Mouse (Mus musculus) megakaryocyte, embryonic 14.5 days (primary cell): Measurements from ENCODE around the gene Tmtc1. TPM values are rescaled to one million over a fixed set of nuclear protein-coding genes. Genes with fewer than 3 reads are reported as not detected.

Experiments used
- H3K27me3 ChIP-seq: replicated peaks from 2 replicates; pipeline ENCODE3; 2012; ENCODE audit warnings: inconsistent platforms
- H3K36me3 ChIP-seq: replicated peaks from 2 replicates; pipeline ENCODE3; 2012; ENCODE audit warnings: low read length, inconsistent platforms, mixed read lengths
- H3K4me1 ChIP-seq: 2 replicates; pipeline ENCODE4 v1.6.1; 2012; ENCODE audit warnings: inconsistent platforms
- H3K4me3 ChIP-seq: replicated peaks from 2 replicates; pipeline ENCODE3; 2012; ENCODE audit warnings: moderate library complexity, mild to moderate bottlenecking, inconsistent platforms
- H3K9me3 ChIP-seq: 2 replicates; pipeline ENCODE4 v1.6.1; 2012; ENCODE audit warnings: inconsistent platforms
- FLI1 ChIP-seq: IDR thresholded peaks from 2 replicates; pipeline ENCODE4 v1.6.1; 2012; ENCODE audit warnings: low read length, inconsistent platforms, mixed read lengths
- GATA1 ChIP-seq: IDR thresholded peaks from 3 replicates; pipeline ENCODE4 v1.6.1; 2012; ENCODE audit warnings: mixed read lengths, low read length, inconsistent platforms, borderline replicate concordance
- polyA plus RNA-seq: library from polyadenylated mRNA; stranded (reverse); fragments of >175 nt; gene quantifications from 2 replicates; pipeline ENCODE4 v1.2.3, GENCODE M21; 2012; ENCODE audit warnings: low replicate concordance; ENCODE audit not compliant: insufficient read depth

Gene Tmtc1
- polyA plus RNA-seq, 1 experiment = not detected

DNA sequence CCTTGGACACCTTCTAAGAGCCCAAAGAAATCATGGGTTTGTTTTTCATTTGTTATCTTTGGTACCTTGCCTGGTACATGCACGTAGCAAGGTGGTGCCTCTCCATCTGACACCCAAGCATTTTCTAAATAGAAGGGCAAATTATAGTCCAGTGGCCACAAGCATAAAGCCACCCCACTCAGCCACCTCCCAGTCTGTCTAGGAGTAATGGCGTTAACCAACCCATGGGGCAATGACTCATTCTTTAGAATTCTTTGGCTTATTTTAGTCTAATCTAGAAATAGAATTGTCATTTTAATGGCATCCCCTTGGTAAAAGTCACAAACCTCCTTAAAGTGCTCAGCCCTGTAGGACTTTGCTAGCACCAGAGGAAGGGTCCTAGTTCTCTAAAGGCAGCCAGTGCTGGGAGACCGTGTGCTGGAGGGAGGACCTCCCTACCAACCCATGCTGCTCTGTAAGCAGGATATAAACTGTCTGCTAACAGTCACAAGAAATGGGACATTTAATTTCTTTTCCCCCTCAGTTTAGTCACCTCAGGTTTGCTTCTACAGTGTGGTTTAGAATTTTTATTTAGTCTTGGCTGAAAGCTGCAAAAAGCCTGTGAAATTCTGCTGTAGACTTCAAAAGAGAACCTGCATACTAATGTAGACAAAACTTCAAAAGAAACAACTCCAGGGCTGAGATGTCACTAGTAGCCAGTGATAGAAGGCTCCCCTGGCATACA is 209.9 kb downstream of the Tmtc1 start:
- Histone ChIP-seq H3K4me1 (peaks cover 75% of the 10 kb centered on the region), H3K9me3 (no peaks in the 10 kb centered on the region), H3K27me3 (no peaks in the 10 kb centered on the region), H3K4me3 (no peak overlapping the region), H3K36me3 (peaks cover 5% of the 10 kb centered on the region)
- TF ChIP-seq FLI1 (no peak), GATA1 (no peak)

DNA sequence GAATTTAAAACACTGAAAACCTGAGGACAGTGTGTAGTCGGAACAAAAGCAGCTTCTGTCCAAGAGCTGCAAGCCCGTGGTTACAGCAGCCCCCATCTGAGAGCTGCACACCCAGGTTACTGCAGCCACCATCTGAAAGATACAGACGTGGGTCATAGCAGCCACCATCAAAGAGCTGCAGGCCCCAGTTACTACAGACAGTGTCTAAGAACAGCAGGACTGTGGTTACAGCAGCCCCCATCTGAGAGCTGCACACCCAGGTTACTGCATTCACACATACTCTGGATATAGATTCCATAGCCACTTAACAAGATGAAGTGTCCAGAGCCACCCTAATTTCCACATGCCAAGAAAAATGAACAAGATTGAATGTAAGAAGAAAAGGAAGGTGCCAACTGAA is 216.6 kb downstream of the Tmtc1 start:
- TF ChIP-seq FLI1 (no peak), GATA1 (no peak)
- no peaks in the 10 kb centered on the region for H3K9me3 ChIP-seq

DNA sequence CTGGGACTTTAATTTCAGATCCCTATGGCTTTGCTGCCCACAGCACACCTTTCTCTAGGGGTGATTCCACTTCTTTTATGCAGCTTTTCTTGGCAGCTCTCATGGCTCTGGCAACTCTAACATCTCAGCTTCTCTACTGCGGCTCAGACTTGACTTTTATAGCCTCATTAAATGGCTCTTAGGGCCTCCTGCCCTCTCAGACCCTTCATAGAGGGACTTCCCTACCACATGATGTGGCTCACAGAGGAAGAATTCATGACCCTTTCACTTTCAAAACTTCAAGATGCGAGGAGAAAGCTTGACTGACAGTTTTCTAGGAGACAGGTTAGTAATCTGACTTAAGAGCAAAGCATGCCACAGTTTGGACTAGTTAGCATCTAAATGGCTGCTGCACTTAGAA is 221.5 kb downstream of the Tmtc1 start:
- peaks cover 26% of the 10 kb centered on the region for H3K36me3 ChIP-seq

More for the DNA sequence above, 216.6 kb downstream of the Tmtc1 start:
- Histone ChIP-seq H3K4me1 (peaks cover 73% of the 10 kb centered on the region), H3K36me3 (peaks cover 31% of the 10 kb centered on the region), H3K4me3 (no peak overlapping the region), H3K27me3 (no peaks in the 10 kb centered on the region)

DNA sequence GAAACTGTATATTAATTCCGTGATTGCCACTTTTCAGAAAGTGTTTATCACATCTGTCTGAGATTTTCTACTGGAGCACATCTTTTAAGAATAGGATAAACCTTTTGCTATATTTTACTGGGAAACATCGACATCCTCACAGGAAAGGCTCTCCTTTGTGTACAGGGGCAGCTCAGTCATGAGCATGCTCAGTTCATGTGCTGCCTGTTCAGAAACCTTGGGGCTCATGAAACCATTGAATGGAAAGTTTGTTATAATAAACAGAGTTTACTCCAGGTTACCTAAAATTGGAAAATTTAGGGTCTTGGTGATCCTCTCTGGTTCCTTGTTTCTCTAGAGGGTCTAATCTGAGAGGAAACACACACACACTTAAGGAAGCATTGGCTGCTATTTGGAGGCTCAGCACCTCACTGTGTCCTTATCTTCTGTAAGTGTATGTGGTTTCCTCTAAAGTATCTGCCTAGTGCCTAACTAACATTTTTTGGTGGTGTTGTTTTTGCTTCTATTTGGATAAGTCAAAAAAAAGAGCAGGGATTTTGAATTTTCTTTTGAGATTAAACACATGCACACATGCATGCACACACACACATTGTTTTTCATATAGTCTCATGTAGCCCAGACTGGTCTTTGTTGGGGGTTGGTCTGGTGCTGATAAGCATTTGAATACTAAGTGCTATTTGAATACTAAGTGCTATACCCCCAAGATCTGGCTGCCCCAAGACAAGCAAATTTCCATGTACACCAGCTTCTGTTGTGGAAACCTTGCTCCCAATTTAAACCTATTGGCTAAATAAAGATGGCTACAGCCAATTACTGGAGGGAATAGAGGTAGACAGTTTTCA is 225.7 kb downstream of the Tmtc1 start:
- Histone ChIP-seq H3K36me3 (peaks cover 25% of the 10 kb centered on the region), H3K4me3 (peak overlapping the region; percentile 74), H3K27me3 (no peaks in the 10 kb centered on the region), H3K9me3 (no peaks in the 10 kb centered on the region), H3K4me1 (peaks cover 96% of the 10 kb centered on the region)
- TF ChIP-seq FLI1 (no peak), GATA1 (peak; percentile 68; the same call in 1 of the 3 replicates)

More for the DNA sequence above, 221.5 kb downstream of the Tmtc1 start:
- H3K9me3 ChIP-seq = no peaks in the 10 kb centered on the region
- H3K4me3 ChIP-seq = no peak overlapping the region
- TF ChIP-seq GATA1 (no peak), FLI1 (no peak)
- no peaks in the 10 kb centered on the region for H3K27me3 ChIP-seq
- H3K4me1 ChIP-seq = peaks cover 83% of the 10 kb centered on the region

DNA sequence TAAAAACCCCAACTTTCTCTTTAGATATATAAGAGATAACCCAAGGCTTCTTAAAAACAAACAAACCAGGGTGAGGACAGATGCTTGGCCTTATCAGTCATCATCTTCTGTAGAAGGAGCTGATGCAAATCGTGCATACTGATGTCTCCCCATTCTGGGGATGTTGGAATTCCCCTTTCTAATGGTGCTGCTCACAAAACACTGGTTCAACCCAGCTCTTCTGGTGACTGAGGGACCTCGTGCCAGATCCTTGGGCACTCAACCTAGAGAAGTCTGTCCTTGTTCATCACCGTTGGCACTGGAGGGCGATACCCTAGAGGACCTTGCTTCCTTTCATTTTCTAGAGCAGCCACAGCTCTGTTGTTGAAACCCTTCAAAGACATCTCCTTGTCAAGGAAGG is 227.4 kb downstream of the Tmtc1 start:
- no peak for TF ChIP-seq GATA1
- no peak for TF ChIP-seq FLI1
- Histone ChIP-seq H3K27me3 (no peaks in the 10 kb centered on the region), H3K9me3 (no peaks in the 10 kb centered on the region)

DNA sequence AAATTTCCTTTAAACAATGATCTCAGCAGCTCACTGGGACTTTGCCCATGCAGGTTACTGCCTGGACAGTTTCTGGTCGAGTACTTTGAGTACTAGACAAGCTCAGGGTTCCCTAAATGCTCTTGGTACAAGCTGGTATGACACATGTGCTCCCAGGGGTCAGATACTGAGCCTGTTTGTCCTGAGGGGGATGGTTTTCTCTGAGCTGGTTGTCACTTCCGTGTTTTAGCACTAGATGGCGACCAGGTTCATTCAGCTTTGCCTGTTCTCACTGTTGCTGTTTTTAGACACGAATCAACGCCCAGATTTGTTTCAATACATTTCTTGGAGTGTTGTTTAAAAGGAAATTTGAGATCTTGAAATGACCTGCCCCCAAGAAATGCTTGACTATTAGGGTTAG is 229.4 kb downstream of the Tmtc1 start:
- Histone ChIP-seq H3K27me3 (no peaks in the 10 kb centered on the region), H3K36me3 (peaks cover 17% of the 10 kb centered on the region), H3K4me3 (no peak overlapping the region), H3K4me1 (peaks cover 76% of the 10 kb centered on the region), H3K9me3 (no peaks in the 10 kb centered on the region)
- TF ChIP-seq GATA1 = no peak
- TF ChIP-seq FLI1 = no peak

More for the DNA sequence above, 227.4 kb downstream of the Tmtc1 start:
- H3K36me3 ChIP-seq = peaks cover 22% of the 10 kb centered on the region
- no peak overlapping the region for H3K4me3 ChIP-seq
- H3K4me1 ChIP-seq = peaks cover 88% of the 10 kb centered on the region

DNA sequence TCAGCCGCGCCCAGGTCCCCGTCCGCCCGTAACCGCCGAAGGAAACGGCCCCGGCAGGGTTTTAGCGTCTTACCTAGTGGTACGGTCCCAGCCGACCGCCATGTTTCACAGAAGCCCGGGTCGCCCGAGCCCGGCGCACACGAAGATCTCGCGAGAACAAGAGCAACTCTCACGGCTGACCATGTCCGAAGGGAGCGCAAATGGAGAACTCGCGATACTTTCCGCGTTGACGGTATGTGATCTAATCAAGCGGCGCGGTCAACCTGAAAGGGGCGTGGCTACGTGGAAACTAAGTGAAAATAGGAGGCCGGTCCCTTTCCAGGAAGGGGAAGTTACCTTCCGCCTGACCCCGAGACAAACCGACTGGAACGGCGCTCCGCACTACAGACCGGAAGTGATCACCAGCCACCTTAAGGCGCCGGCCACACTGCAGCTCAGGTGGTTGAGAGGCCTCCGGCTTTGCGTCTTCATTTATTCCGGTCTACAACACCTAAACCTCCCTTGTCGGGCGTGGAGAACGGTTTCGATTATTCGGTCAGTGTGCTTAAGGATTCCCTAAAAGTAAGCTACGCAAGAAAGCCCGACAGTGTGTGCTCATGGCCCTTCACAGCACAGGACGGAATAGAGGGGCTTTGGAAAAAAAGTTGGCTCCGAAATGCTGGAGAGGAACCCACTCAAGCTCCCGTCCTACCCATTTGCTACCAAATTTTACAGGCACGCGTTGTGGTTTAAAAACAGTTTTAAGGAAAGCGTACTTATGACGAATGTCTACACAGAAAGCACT is 232.1 kb downstream of the Tmtc1 start, which contains the start of gene Ergic2:
Ergic2 (minus strand) TSS at position 478 of the 784 bp plus-strand sequence.
- Histone ChIP-seq H3K4me3 (peak within 1 kb of the TSS; percentile 92), H3K36me3 (peaks cover 29% of the 10 kb centered on the region), H3K4me1 (peaks cover 74% of the 10 kb centered on the region), H3K9me3 (no peaks in the 10 kb centered on the region), H3K27me3 (no peaks in the 10 kb centered on the region)
- 0 out of 2 replicates have a peak, but pooled peaks have one; percentile 65 for TF ChIP-seq FLI1
- TF ChIP-seq GATA1 = peak; percentile 58; the same call in 1 of the 3 replicates

GRCm38 (mm10) chr6:148211391-148211876 is 232.8 kb downstream of the Tmtc1 start:
- H3K4me1 ChIP-seq = peaks cover 68% of the 10 kb centered on the region

DNA sequence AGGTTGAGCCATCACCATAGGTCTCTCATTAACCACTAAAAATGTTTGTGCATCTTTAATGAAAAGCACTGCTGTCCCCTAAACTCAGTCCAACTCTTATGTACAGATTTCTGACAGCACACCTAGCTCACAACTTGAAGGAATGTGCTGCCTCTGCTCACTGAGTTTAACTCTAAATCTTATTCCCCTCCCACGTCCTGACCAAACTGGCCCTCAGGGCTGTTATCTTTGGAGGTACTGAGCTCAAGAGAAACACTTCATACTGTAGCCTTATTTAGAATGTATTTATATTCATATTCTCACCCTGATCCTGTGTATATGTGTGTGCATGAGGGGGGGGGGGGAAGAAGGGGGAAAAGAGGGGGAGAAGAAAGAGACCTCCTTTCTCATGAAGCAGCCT is 236.7 kb downstream of the Tmtc1 start:
- no peak overlapping the region for H3K4me3 ChIP-seq
- H3K27me3 ChIP-seq = no peaks in the 10 kb centered on the region
- peaks cover 32% of the 10 kb centered on the region for H3K4me1 ChIP-seq
- peaks cover 54% of the 10 kb centered on the region for H3K36me3 ChIP-seq
- H3K9me3 ChIP-seq = no peaks in the 10 kb centered on the region
- TF ChIP-seq GATA1 (no peak), FLI1 (no peak)

More at GRCm38 (mm10) chr6:148211391-148211876, 232.8 kb downstream of the Tmtc1 start:
- no peaks in the 10 kb centered on the region for H3K27me3 ChIP-seq
- no peaks in the 10 kb centered on the region for H3K9me3 ChIP-seq
- peak overlapping the region; percentile 92 for H3K4me3 ChIP-seq
- TF ChIP-seq FLI1 = no peak
- TF ChIP-seq GATA1 = no peak
- H3K36me3 ChIP-seq = peaks cover 29% of the 10 kb centered on the region
